Mouse (Mus musculus) testis, adult 2 months (tissue): Measurements from ENCODE around the gene Gm3239.
"Not testable (repeated sequence)": the region's sequence is repeated elsewhere in the genome, so short reads cannot be mapped to it uniquely, and the experiment has no call there.

Source experiments
- CTCF ChIP-seq: fragments of 200-500 bp; IDR thresholded peaks from 2 replicates; pipeline ENCODE4 v1.5.1; 2012; ENCODE audit warnings: low read depth, mild to moderate bottlenecking, inconsistent platforms, low read length, moderate library complexity; ENCODE audit not compliant: control insufficient read depth, insufficient read depth, insufficient replicate concordance
- POLR2A ChIP-seq: fragments of 200-500 bp; IDR thresholded peaks from 2 replicates; pipeline ENCODE4 v1.6.1; 2012; ENCODE audit warnings: low read depth, mild to moderate bottlenecking, inconsistent platforms, low read length, moderate library complexity; ENCODE audit not compliant: control insufficient read depth

GRCm38 (mm10) chr14:4650324-4650723 lies 13.7 kb upstream of the Gm3239 start:
- TF ChIP-seq POLR2A, CTCF: not testable (repeated sequence)
